Mouse (Mus musculus): Measurements from ENCODE around the gene Pla2g4e. TPM values are rescaled to one million over a fixed set of nuclear protein-coding genes. Genes with fewer than 3 reads are reported as not detected.

Gene Pla2g4e
- polyA plus RNA-seq, 1 experiment from 2014 or later, result not detected

DNA sequence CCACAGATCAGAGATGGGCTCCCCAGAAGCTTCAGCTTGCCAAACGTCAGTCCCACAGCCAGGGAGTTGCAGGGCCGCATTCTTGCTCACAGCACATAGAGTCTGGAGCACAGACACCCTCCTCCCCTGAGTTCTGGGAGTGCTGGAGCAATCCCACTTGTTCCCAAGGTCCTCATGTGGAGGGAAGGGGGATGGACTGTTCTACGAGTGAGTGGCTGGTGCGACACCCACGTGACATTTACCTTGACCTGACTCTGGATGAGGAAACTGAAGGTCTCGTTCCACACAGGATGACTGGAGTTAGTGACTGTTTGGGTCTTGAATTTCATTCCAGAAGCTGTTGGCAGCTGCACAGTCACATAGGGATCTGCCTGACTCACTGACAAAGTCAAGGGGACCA is 38.4 kb upstream of the Pla2g4e start:
- H3K4me3 ChIP-seq (ENCODE audit: low read depth, low read length), result no peak overlapping the region
- TF ChIP-seq CTCF (IDR thresholded peaks at IDR 0.05; ENCODE audit: low read depth), result no peak
- WGBS, result 38% methylated on average over 6 of the region's 6 CpGs
- ATAC-seq (ENCODE audit: insufficient read depth) (no peak), DNase-seq (no peak)
- no peak overlapping the region for H3K4me2 ChIP-seq
- no peaks in the 10 kb centered on the region for H3K36me3 ChIP-seq (ENCODE audit: insufficient read depth)
- no peak overlapping the region for H3K9ac ChIP-seq
- no peak overlapping the region for H3K27ac ChIP-seq (ENCODE audit: low read depth)
- H3K9me3 ChIP-seq (ENCODE audit: low read depth, low read length), result no peaks in the 10 kb centered on the region
- H3K27me3 ChIP-seq (ENCODE audit: insufficient read depth, low read length), result no peaks in the 10 kb centered on the region
- H3K4me1 ChIP-seq (ENCODE audit: insufficient read depth), result no peaks in the 10 kb centered on the region

DNA sequence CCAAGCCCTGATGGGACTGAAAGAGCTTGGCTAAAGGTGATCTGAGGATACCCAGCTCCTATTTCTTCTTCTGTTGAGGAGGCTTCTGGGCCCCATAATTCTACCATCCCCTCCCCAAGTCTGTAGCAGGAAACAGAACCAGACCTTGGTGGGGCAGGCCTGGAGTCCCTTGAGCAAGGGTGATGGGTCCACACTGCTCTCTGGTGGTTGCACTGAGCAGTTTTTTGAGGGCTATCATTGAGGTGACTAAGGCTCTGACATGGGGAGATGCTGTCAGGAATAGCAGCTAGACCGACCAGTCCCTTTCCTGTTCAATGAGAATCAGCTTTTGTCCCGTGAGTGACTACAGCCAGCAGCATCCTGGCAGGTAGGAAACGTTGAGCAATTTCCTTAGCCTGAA is 36.1 kb upstream of the Pla2g4e start:
- Histone ChIP-seq H3K27me3 (ENCODE audit: insufficient read depth, low read length) (no peaks in the 10 kb centered on the region), H3K4me3 (ENCODE audit: low read depth, low read length) (no peak overlapping the region), H3K4me1 (ENCODE audit: insufficient read depth) (no peaks in the 10 kb centered on the region), H3K9ac (no peak overlapping the region), H3K27ac (ENCODE audit: low read depth) (no peak overlapping the region), H3K9me3 (ENCODE audit: low read depth, low read length) (no peaks in the 10 kb centered on the region), H3K4me2 (no peak overlapping the region), H3K36me3 (ENCODE audit: insufficient read depth) (no peaks in the 10 kb centered on the region)
- ATAC-seq (ENCODE audit: insufficient read depth), result no peak
- TF ChIP-seq CTCF (IDR thresholded peaks at IDR 0.05; ENCODE audit: low read depth), result peak; percentile 19; the same call in 1 of the 2 replicates
- 42% methylated on average over 3 of the region's 3 CpGs for WGBS
- DNase-seq, result no peak

DNA sequence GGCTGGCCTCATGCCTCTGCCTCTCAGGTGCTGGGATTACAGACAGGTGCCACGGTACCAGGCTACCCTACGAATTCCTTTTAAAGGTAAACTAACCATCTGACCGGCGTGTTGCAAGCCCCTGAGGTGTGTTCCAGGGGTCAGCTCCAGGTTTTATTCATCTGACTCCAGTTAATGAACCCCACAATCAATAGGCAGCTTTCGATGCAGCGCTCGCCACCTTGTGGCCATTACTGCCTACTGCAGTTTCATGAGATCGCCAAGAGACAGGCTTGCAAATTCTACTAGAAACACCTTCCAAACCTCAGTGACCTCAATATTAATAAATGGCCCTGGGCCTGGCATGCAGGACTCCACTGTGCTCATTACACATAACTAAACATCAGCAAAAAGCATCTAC is 34.8 kb upstream of the Pla2g4e start:
- H3K9ac ChIP-seq, result no peak overlapping the region
- H3K4me2 ChIP-seq, result no peak overlapping the region
- peak; percentile 84 for TF ChIP-seq CTCF (IDR thresholded peaks at IDR 0.05; ENCODE audit: low read depth)
- no peak overlapping the region for H3K4me3 ChIP-seq (ENCODE audit: low read depth, low read length)
- H3K9me3 ChIP-seq (ENCODE audit: low read depth, low read length), result no peaks in the 10 kb centered on the region
- no peaks in the 10 kb centered on the region for H3K4me1 ChIP-seq (ENCODE audit: insufficient read depth)
- no peaks in the 10 kb centered on the region for H3K27me3 ChIP-seq (ENCODE audit: insufficient read depth, low read length)
- H3K36me3 ChIP-seq (ENCODE audit: insufficient read depth), result no peaks in the 10 kb centered on the region
- 12% methylated on average over 8 of the region's 8 CpGs for WGBS
- no peak for ATAC-seq (ENCODE audit: insufficient read depth)
- peak; percentile 77 for DNase-seq
- H3K27ac ChIP-seq (ENCODE audit: low read depth), result no peak overlapping the region

DNA sequence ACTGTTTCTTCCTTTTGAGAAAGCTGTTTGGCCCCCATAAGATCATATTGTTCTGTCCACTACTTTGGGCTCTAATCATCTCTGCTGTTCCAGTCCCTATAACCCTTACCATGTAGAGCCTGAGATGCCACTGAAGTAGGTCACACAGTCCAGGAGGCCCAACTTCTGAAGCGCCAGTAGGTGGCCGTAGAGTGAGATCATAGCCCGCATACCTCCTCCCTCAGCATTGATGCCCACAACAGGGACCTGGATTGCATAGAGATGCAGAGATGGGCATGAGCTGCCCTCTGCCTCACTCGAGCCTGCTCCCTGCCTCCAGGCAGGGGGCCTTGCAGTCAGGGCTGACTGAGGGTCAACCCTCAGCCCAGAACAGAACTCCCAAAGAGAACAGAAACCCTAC is 31.8 kb upstream of the Pla2g4e start:
- ATAC-seq (ENCODE audit: insufficient read depth) (no peak), DNase-seq (no peak)
- Histone ChIP-seq H3K36me3 (ENCODE audit: insufficient read depth) (no peaks in the 10 kb centered on the region), H3K27me3 (ENCODE audit: insufficient read depth, low read length) (no peaks in the 10 kb centered on the region), H3K9ac (no peak overlapping the region), H3K27ac (ENCODE audit: low read depth) (no peak overlapping the region), H3K4me3 (ENCODE audit: low read depth, low read length) (no peak overlapping the region), H3K4me2 (no peak overlapping the region), H3K9me3 (ENCODE audit: low read depth, low read length) (no peaks in the 10 kb centered on the region), H3K4me1 (ENCODE audit: insufficient read depth) (no peaks in the 10 kb centered on the region)
- WGBS, result 65% methylated on average over 4 of the region's 4 CpGs
- TF ChIP-seq CTCF (IDR thresholded peaks at IDR 0.05; ENCODE audit: low read depth), result no peak

DNA sequence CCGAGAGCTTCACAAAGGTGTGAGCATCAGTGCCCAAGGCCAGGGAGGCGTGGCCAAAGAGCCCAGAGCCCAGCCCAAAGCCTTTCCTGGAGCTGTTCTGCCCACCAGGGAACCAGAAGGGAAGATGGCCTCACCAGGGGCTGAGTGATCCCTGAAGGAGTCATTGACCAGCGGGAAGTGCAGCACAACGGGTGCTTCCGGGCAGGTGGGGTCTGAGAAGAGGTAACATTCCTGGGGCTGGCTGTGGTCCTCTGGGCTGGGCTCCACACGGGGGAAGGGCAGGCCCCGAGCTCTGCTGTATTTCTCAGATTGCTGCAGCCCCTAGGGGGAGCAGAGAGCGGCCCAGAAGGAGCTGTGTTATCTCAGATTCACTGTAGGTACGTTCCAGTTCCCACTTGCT is 23.5 kb upstream of the Pla2g4e start:
- Histone ChIP-seq H3K9ac (peak overlapping the region; percentile 20; the same call in 1 of the 2 replicates), H3K36me3 (ENCODE audit: insufficient read depth) (no peaks in the 10 kb centered on the region), H3K27me3 (ENCODE audit: insufficient read depth, low read length) (no peaks in the 10 kb centered on the region), H3K4me1 (ENCODE audit: insufficient read depth) (no peaks in the 10 kb centered on the region), H3K9me3 (ENCODE audit: low read depth, low read length) (no peaks in the 10 kb centered on the region), H3K27ac (ENCODE audit: low read depth) (no peak overlapping the region), H3K4me2 (peak overlapping the region; percentile 45; the same call in 1 of the 2 replicates), H3K4me3 (ENCODE audit: low read depth, low read length) (no peak overlapping the region)
- 1% methylated on average over 9 of the region's 9 CpGs for WGBS
- ATAC-seq (ENCODE audit: insufficient read depth) (peak; percentile 47; the same call in 1 of the 2 replicates), DNase-seq (peak; percentile 58)
- peak; percentile 56 for TF ChIP-seq CTCF (IDR thresholded peaks at IDR 0.05; ENCODE audit: low read depth)

DNA sequence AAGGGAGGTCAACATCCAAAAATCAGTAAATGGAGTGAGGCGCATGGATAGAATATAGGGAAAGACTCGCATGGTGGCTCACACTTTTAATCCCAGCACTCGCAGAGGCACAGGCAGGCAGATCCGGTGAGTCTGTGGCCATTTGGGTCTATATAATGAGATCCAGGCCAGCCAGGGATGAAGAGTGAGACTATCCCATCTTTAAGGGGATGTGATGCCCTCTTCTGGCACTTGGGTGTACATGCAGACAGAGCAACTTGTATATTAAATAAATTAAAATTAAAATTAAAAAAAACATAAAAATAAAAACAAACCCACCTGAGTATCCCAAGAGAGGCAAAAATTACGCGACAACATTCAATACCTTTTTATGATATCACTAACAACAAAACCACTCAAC is 20.4 kb upstream of the Pla2g4e start:
- DNase-seq (peak; percentile 39), ATAC-seq (ENCODE audit: insufficient read depth) (no peak)
- peak; percentile 30; the same call in 1 of the 2 replicates for TF ChIP-seq CTCF (IDR thresholded peaks at IDR 0.05; ENCODE audit: low read depth)
- Histone ChIP-seq H3K27me3 (ENCODE audit: insufficient read depth, low read length) (no peaks in the 10 kb centered on the region), H3K4me2 (no peak overlapping the region), H3K4me1 (ENCODE audit: insufficient read depth) (no peaks in the 10 kb centered on the region), H3K9ac (no peak overlapping the region), H3K4me3 (ENCODE audit: low read depth, low read length) (no peak overlapping the region), H3K36me3 (ENCODE audit: insufficient read depth) (no peaks in the 10 kb centered on the region), H3K9me3 (ENCODE audit: low read depth, low read length) (no peaks in the 10 kb centered on the region), H3K27ac (ENCODE audit: low read depth) (no peak overlapping the region)
- WGBS, result 71% methylated on average over 6 of the region's 6 CpGs

DNA sequence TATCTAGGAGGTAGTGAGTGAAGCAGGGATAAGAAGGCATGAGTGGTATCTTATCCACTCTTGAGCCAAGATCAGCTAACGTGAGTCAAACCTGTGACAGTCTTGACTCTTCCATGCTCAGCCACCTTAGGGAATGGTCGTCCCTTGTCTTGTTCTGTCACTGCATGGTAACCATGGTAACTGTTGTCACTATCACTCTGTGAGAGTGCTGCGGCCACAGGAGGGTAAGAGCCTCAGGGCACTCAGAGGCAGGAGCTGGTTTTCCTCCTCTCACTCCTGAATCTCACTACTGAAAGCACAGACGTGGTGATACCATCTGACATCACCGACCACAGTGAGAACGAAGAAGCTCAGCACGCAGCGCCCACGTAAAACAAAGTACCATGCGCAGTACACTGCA is 19.7 kb upstream of the Pla2g4e start:
- Histone ChIP-seq H3K9ac (no peak overlapping the region), H3K27ac (ENCODE audit: low read depth) (no peak overlapping the region), H3K9me3 (ENCODE audit: low read depth, low read length) (no peaks in the 10 kb centered on the region), H3K4me1 (ENCODE audit: insufficient read depth) (no peaks in the 10 kb centered on the region), H3K36me3 (ENCODE audit: insufficient read depth) (no peaks in the 10 kb centered on the region), H3K27me3 (ENCODE audit: insufficient read depth, low read length) (no peaks in the 10 kb centered on the region), H3K4me2 (no peak overlapping the region), H3K4me3 (ENCODE audit: low read depth, low read length) (no peak overlapping the region)
- no peak for TF ChIP-seq CTCF (IDR thresholded peaks at IDR 0.05; ENCODE audit: low read depth)
- ATAC-seq (ENCODE audit: insufficient read depth) (no peak), DNase-seq (no peak)
- WGBS, result 57% methylated on average over 10 of the region's 10 CpGs

DNA sequence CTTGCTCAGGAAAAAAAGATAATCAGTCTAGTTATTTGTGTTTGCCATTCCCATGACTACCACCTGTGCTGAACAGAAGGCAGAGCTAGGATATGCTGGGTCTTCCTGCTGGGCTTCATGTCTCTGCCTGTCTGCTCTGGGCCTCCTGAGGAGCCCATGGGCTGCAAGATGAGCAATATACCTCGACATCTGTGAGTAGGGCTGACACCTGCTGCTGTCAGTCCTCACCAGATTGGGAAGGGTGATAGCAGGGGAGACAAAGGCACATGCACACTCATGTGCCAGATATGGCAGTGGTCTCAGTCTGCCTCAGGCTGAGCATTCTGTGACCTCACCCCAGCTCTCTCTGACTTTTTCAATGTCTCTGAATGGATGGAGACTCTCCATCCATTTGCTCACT is 17.7 kb upstream of the Pla2g4e start:
- no peaks in the 10 kb centered on the region for H3K27me3 ChIP-seq (ENCODE audit: insufficient read depth, low read length)
- H3K36me3 ChIP-seq (ENCODE audit: insufficient read depth), result no peaks in the 10 kb centered on the region
- H3K4me1 ChIP-seq (ENCODE audit: insufficient read depth), result no peaks in the 10 kb centered on the region
- no peak overlapping the region for H3K4me3 ChIP-seq (ENCODE audit: low read depth, low read length)
- no peak for TF ChIP-seq CTCF (IDR thresholded peaks at IDR 0.05; ENCODE audit: low read depth)
- no peak overlapping the region for H3K4me2 ChIP-seq
- ATAC-seq (ENCODE audit: insufficient read depth) (no peak), DNase-seq (no peak)
- 25% methylated on average over 1 of the region's 1 CpGs for WGBS
- H3K27ac ChIP-seq (ENCODE audit: low read depth), result no peak overlapping the region
- H3K9ac ChIP-seq, result no peak overlapping the region
- H3K9me3 ChIP-seq (ENCODE audit: low read depth, low read length), result no peaks in the 10 kb centered on the region

Measured in lung, embryonic 14.5 days (tissue).